Mouse (Mus musculus): Measurements from ENCODE around the gene Tmem221.

DNA sequence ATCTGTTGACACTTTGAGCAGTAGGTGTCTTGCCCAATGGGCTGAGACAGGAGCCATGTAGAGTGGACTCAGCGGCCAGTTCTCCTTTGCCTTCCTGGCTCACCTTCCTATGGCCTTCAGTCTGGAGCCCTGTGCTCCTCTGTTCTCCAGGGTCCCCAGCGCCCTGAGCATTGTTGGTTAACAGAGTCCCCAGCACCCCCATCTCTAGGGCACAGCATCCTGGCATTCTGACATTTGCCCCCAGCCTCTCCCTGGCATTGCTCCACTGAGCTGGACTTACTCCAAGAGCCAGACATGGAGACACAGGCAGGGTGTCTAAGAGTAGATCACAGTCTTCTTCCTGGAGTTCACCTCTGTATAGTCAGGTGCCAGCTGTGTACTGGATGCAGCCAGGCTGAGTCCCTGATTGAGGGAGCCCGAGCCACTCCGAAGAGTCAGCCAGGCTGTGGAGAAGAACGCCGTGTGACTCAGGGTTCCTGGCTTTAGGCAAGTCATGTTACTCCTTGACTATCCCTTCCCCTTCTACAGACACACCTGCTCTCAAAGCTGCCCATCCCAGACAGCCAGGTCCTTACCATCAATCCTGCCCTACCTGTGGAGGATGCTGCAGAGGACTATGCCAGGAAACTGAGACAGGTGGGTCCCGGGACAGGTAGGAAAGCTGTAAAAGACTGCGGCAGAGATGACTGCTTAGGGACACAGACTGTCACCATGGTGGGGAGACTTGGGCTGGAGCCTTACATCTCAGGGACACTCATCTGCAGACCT, 35.1 kb upstream of the Tmem221 start:
- TF ChIP-seq TAL1 (IDR thresholded peaks at IDR 0.05; ENCODE audit: low read length): no peak
- no peak for TF ChIP-seq CTCF (IDR thresholded peaks at IDR 0.05 in 2 of 3, conservative IDR thresholded peaks at IDR 0.05 in 1 of 3; ENCODE audit: control insufficient read depth in 1 of 3, insufficient read depth in 1 of 3, low read depth in 2 of 3, low read length in 3 of 3, poor library complexity in 1 of 3, severe bottlenecking in 1 of 3)
- no peak for TF ChIP-seq ZC3H11A (IDR thresholded peaks at IDR 0.05; ENCODE audit: low read depth, low read length)
- no peak for TF ChIP-seq HCFC1 (IDR thresholded peaks at IDR 0.05; ENCODE audit: low read depth, low read length)
- TF ChIP-seq KAT2A (conservative IDR thresholded peaks at IDR 0.05; ENCODE audit: low read depth, low read length): no peak
